Mouse (Mus musculus) limb, embryonic 14.5 days (tissue): ENCODE measurements around the gene Ank3. TPM values are rescaled to one million over a fixed set of nuclear protein-coding genes. Genes with fewer than 3 reads are reported as not detected.

ENCODE experiments used
- ATAC-seq: fragments of 200-750 bp; cut with Nextera tagmentation; 2 replicates; pipeline ENCODE4 v1.8.0; 2017; ENCODE audit warnings: low read depth, moderate number of reproducible peaks, moderate TSS enrichment; ENCODE audit not compliant: low FRiP score
- DNase-seq: peaks from one replicate; pipeline ENCODE4 v3.0.0-alpha.2; 2015; ENCODE audit warnings: low spot score
- H3K27ac ChIP-seq: fragments of 300-500 bp; sonication (generic); replicated peaks from 2 replicates; pipeline ENCODE4 v1.5.1; 2014; ENCODE audit warnings: low read depth, mild to moderate bottlenecking, low read length, moderate library complexity, mixed read lengths
- H3K27me3 ChIP-seq: fragments of 300-500 bp; sonication (generic); 2 replicates; pipeline ENCODE4 v1.6.1; 2014; ENCODE audit warnings: low read length, mixed read lengths; ENCODE audit not compliant: control insufficient read depth, insufficient read depth
- H3K36me3 ChIP-seq: fragments of 300-500 bp; sonication (generic); 2 replicates; pipeline ENCODE4 v1.6.1; 2014; ENCODE audit warnings: mild to moderate bottlenecking, low read length, moderate library complexity, mixed read lengths; ENCODE audit not compliant: control insufficient read depth, insufficient read depth
- H3K4me1 ChIP-seq: fragments of 300-500 bp; sonication (generic); 2 replicates; pipeline ENCODE4 v1.6.1; 2014; ENCODE audit warnings: antibody characterized with exemption, low read length, mixed read lengths; ENCODE audit not compliant: control insufficient read depth, insufficient read depth
- H3K4me2 ChIP-seq: fragments of 300-500 bp; sonication (generic); replicated peaks from 2 replicates; pipeline ENCODE4 v1.6.1; 2014; ENCODE audit warnings: low read depth, mild to moderate bottlenecking, low read length, moderate library complexity; ENCODE audit not compliant: severe bottlenecking
- H3K4me3 ChIP-seq: fragments of 300-500 bp; sonication (generic); replicated peaks from 2 replicates; pipeline ENCODE4 v1.5.1; 2014; ENCODE audit warnings: low read length
- H3K9ac ChIP-seq: fragments of 300-500 bp; sonication (generic); 2 replicates; pipeline ENCODE4 v1.6.1; 2014; ENCODE audit warnings: mild to moderate bottlenecking, low read depth, low read length, moderate library complexity; ENCODE audit not compliant: severe bottlenecking
- H3K9me3 ChIP-seq: fragments of 300-500 bp; sonication (generic); 2 replicates; pipeline ENCODE4 v1.6.1; 2016; ENCODE audit warnings: low read length; ENCODE audit not compliant: control insufficient read depth
- POLR2A ChIP-seq: fragments of 200-500 bp; IDR thresholded peaks from 2 replicates; pipeline ENCODE4 v1.8.0; 2012; ENCODE audit warnings: inconsistent platforms, mild to moderate bottlenecking, moderate library complexity, borderline replicate concordance; ENCODE audit not compliant: insufficient read depth, insufficient read length; ENCODE audit errors: extremely low read depth
- WGBS: fragments of 180-500 bp; shearing (Covaris S2); extraction: QIAGEN DNeasy Blood & Tissue Kit; methylation state at CpG from one replicate; pipeline ENCODE4 v1.1.7; 2014; 5-methylcytosine and 5-hydroxymethylcytosine counted together
- polyA plus RNA-seq, 2 experiments: library from polyadenylated mRNA; depleted of rRNA in 1 of 2; stranded (reverse) in 1 of 2; unstranded in 1 of 2; fragments of >200 nt; fragmentation: Nextera tagmentation in 1 of 2; extraction: Ambion mirVana in 1 of 2; gene quantifications; 2 replicates each; pipeline versions ENCODE4 v1.2.1 to v1.2.3; 2012 to 2014

Gene Ank3
- polyA plus RNA-seq, 2 experiments: 14.8 to 25.2 TPM

GRCm38 (mm10) chr10:69585271-69585670 is 186.7 kb downstream of the Ank3 start:
- Histone ChIP-seq H3K4me1 (peaks cover 13% of the 10 kb centered on the region), H3K36me3 (no peaks in the 10 kb centered on the region), H3K9me3 (no peaks in the 10 kb centered on the region), H3K27ac (no peak overlapping the region), H3K9ac (no peak overlapping the region), H3K27me3 (no peaks in the 10 kb centered on the region), H3K4me3 (no peak overlapping the region), H3K4me2 (no peak overlapping the region)
- TF ChIP-seq POLR2A: no peak
- 82% methylated on average over 3 of the region's 3 CpGs for WGBS
- no peak for DNase-seq
- ATAC-seq: no peak

GRCm38 (mm10) chr10:69594186-69595131 is 195.9 kb downstream of the Ank3 start:
- no peaks in the 10 kb centered on the region for H3K9me3 ChIP-seq
- no peak for TF ChIP-seq POLR2A
- DNase-seq (peak; percentile 77), ATAC-seq (peak; percentile 70; the same call in 1 of the 2 replicates)
- no peaks in the 10 kb centered on the region for H3K4me1 ChIP-seq
- no peaks in the 10 kb centered on the region for H3K27me3 ChIP-seq
- H3K36me3 ChIP-seq: peaks cover 4% of the 10 kb centered on the region; the same call in 1 of the 2 replicates
- no peak overlapping the region for H3K9ac ChIP-seq
- H3K4me3 ChIP-seq: no peak overlapping the region
- H3K27ac ChIP-seq: no peak overlapping the region
- no peak overlapping the region for H3K4me2 ChIP-seq
- WGBS: 60% methylated on average over 15 of the region's 15 CpGs

GRCm38 (mm10) chr10:69595487-69595886 is 196.9 kb downstream of the Ank3 start:
- no peak for ATAC-seq
- Histone ChIP-seq H3K27me3 (no peaks in the 10 kb centered on the region), H3K27ac (no peak overlapping the region), H3K9me3 (no peaks in the 10 kb centered on the region), H3K4me2 (no peak overlapping the region), H3K4me3 (no peak overlapping the region), H3K36me3 (peaks cover 4% of the 10 kb centered on the region; the same call in 1 of the 2 replicates), H3K9ac (no peak overlapping the region), H3K4me1 (no peaks in the 10 kb centered on the region)
- WGBS: 83% methylated on average over 5 of the region's 5 CpGs
- DNase-seq: no peak
- no peak for TF ChIP-seq POLR2A

GRCm38 (mm10) chr10:69601471-69601870 is 202.9 kb downstream of the Ank3 start:
- Histone ChIP-seq H3K9me3 (no peaks in the 10 kb centered on the region), H3K36me3 (peaks cover 4% of the 10 kb centered on the region; the same call in 1 of the 2 replicates), H3K4me2 (no peak overlapping the region), H3K9ac (no peak overlapping the region), H3K4me3 (no peak overlapping the region), H3K27me3 (no peaks in the 10 kb centered on the region), H3K4me1 (no peaks in the 10 kb centered on the region), H3K27ac (no peak overlapping the region)
- no peak for TF ChIP-seq POLR2A
- DNase-seq (no peak), ATAC-seq (no peak)
- 90% methylated on average over 3 of the region's 3 CpGs for WGBS

GRCm38 (mm10) chr10:69602711-69603110 is 204.1 kb downstream of the Ank3 start:
- DNase-seq: no peak
- no peaks in the 10 kb centered on the region for H3K4me1 ChIP-seq
- ATAC-seq: no peak
- no peak overlapping the region for H3K27ac ChIP-seq
- 83% methylated on average over 1 of the region's 1 CpGs for WGBS
- H3K36me3 ChIP-seq: no peaks in the 10 kb centered on the region
- TF ChIP-seq POLR2A: no peak
- no peak overlapping the region for H3K9ac ChIP-seq
- no peaks in the 10 kb centered on the region for H3K9me3 ChIP-seq
- H3K4me2 ChIP-seq: no peak overlapping the region
- H3K27me3 ChIP-seq: no peaks in the 10 kb centered on the region
- no peak overlapping the region for H3K4me3 ChIP-seq
